Mouse (Mus musculus): ENCODE results near the gene Klhdc2.

Klhdc2 gene

DNA sequence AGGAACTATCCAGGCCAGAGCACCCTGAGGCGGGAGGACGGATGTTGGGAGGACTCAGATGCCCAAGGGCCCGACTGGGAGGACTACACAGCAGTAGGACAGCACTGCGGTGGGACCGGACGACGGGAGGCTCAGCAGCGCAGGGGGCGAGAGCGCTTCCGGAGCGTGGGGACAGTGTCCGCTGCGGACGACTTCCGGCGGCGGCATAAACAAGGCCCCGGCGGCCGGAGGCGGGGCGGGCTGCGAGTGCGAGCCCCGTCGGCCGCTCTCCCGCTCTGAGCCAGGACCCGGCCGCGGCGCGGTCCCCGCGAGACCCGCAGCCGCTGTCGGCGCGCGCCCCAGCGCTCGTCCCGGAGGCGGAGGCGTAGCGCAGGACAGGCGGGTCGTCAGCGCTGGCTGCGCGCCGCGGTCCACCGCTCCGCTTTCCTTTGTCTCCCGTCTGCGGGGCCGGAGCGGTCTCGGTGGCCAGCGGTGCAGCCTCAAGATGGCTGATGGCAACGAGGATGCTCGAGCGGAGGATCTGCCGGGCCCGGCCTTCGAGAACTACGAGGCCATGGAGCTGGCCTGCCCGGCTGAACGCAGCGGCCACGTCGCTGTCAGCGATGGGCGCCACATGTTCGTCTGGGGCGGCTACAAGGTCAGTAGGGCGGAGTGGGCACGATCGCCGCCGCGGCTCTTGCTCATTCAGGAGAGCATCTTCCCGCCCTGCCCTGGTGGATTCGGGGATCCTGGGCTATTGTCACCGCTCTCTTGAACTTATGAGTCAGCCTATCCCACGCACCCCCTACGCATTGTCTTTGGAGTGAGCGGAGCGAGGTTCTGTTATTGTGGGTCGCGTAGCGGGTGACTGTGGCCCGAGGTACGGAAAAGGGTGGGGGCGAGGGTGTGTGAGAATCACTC is at the start of gene Klhdc2:
TSS of gene Klhdc2 (plus strand) at position 171 of the 900 bp plus-strand sequence.
- DNase-seq (ENCODE audit: low spot score): peak; percentile 96

DNA sequence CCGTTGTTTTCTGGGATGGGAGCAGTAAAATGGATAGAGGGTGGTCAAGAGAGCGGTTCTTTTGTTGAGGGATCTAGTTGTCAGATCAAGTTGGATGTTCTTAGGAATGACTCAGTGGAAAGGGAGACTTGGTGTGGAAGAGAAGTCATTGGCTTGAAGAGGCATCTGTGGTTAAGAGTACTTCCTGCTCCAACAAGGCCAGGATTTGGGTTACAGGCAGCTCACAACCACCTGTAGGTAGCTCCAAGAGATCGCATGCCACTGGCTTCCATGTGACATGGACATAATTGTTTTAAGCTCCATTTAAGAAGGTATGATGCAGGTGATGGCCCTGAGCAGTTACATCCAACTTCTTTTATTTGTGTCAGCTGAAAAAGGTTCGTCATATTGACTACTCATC is 46.7 kb upstream of the Klhdc2 start:
- no peak for DNase-seq (ENCODE audit: low spot score)

DNA sequence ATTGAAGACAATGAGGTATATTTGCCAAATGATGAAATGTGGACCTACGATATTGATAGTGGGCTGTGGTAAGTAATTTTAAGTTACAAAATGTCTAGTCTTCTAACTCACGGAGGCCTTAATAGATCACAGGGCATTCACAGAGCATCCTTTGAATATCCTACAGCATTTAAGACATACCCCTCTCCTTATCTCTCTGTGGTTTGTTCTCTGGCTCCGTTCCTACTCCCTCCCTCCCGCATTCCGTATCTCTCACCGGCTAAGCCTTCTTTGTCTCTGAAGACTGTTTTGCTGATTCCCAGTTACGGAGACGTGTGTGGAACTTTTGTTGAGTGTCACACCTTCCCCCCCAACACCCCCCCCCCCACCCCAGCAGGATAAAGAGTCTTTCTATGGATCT is 45.7 kb upstream of the Klhdc2 start:
- DNase-seq (ENCODE audit: low spot score): no peak

DNA sequence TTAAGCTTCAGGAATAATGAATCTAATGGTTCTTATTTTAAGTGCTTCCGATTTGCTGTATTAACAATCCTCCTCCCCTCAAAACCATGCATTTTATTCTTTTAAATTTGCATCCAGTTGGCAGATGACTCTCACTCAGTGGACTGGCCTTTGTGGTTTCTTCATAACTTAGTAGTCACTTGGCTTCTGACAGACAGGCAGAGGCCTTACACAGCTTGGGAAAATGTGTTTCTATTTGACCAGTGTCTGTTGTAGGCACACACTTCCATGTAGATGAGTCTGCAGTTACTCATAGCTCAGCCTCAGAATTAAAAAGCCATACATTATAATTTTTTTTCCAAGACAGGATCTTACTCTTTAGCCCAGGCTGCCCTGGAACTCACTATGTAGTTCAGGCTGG is 42.7 kb upstream of the Klhdc2 start:
- no peak for DNase-seq (ENCODE audit: low spot score)

DNA sequence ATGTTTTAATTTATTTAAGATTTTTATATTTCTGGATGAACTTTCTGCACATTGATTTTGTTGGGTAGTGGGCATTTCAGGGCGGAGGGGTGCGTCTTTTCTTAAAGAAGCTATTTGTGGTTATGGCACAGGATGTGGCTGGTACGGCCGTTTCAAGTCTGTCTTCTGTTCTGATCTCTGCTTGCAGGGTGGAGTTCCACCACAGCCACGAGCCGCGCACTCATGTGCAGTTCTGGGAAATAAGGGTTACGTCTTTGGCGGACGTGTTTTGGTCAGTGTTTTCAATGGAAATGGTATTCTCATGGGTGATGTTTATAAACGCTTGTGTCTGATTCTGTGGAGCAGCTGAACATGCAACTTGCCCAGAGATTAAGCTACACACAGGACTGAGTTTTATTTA is 38.6 kb upstream of the Klhdc2 start:
- DNase-seq (ENCODE audit: low spot score): no peak

DNA sequence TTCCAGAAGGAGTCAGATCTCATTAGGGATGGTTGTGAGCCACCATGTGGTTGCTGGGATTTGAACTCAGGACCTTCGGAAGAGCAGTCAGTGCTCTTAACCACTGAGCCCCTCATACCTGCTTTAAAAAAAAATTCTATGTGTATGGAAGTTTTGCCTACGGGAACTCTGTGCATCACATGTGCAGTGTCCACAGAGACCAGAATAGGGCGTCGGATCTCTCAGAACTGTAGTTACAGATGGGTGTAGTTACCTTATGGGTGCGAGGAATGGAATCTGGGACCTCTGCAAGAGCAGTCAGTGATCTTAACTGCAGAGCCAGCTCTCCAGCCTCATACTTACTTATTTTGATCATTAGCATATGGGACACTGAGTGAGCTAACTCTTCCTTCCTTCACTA is 34.2 kb upstream of the Klhdc2 start:
- DNase-seq (ENCODE audit: low spot score): no peak

DNA sequence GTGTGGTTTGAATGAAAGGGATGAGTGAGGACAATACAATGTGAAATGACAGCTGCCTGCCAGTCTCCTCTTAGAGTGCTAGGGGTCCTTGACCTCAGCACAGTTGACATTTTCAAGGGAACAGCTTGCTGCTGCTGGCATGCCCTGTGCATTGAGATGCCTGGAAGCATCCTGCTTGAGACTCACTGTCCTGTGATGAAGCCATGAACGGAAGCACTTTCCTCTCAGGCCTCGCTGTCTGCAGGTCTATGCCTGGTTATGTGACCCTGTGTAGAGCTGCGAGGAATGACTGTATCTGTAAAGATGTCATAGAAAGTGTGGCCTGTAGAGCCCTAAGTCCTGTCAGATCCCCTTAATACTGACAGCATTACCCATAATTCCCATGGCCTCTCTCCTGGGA is 31.4 kb upstream of the Klhdc2 start:
- DNase-seq (ENCODE audit: low spot score): no peak

DNA sequence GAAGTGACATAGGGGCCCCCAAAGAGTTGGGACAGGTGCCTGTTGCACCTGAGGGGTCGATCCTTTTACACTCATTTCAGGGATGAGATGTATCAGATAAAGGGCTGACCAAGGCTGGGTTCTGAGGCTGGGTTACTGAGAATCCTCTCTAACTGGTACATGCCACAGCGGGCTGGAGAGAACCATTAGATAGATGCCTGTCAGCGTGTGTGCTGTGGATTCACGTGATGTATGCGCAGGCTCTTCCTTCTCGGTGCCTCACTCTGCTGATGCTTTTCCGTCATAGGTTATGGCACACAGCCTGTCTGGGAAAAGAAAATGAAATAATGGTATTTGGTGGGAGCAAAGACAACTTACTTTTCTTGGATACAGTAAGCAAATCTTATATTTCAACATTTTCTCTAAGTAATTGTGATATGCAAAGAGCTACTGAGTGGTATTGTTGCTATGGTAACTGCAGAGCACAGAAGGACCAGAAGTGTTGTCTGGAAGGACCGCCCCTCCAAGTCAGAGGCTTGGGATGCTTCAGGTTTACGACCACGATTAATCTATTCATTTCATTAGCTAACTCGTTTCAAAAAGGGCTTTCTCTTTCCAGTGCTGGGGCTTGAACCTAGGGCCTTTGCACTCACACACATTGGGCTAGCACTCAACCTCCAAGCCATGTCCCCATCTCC is 28.4 kb upstream of the Klhdc2 start:
- DNase-seq (ENCODE audit: low spot score): no peak

DNA sequence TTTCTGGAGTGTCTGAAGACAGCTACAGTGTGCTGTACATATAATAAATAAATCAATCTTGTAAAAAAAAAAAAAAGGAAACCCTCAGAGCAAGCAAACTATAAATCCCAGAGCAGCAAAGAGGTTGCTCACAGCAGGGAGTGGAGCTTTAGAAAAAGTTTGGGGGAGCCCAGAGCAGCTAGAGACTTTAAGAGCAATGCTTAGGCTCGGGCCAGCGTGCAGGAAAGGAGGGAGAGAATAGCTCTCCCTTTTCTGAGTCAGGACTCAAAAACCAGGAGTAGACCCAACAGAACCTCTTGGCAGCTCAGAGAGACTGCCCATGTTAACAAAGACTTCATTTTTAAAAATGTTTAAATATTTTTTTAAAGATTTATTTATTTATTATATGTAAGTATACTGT is 27.5 kb upstream of the Klhdc2 start:
- DNase-seq (ENCODE audit: low spot score): no peak

DNA sequence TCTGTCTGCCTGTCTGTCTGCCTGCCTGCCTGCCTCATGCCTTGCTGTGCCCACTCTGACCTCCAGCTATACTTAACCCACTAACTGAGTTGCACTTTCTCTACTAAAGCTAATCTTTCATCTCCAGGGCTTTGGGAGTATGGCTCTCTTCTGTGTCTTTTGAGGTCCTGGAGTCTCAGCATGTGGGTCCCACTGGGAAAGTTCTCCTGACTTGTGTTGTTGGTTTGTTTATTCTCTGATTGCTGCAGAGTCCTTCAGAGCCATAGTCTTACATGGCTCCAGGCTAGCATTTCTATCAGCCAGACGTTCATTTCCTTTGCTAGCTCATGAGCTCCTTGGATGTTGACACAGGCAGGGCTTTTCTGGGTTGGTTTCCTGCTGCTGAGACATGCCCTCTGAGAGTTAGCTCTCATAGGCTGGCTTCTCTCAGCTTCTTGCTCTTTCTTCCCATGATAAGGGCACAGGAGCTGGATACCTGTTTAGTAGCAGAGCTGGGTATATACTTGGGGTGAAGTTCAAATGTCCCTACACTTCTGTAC is 16.5 kb upstream of the Klhdc2 start:
- DNase-seq (ENCODE audit: low spot score): no peak

DNA sequence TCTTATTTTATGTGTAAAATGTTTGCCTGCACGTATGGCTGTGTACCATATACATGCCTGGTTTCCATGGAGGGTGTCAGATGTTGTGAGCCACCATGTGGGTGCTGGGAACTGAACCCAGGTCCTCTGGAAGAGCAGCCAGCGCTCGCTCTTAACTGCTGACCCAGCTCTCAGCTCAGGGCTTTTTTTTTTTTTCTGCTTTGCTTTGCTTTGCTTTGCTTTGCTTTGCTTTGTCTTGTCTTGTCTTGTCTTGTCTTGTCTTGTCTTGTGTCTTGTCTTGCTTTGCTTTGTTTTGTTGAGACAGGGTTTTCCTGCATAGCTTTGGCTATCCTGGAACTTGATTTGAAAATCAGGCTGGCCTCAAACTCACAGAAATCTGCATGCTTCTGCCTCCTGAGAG is 15.6 kb upstream of the Klhdc2 start:
- no peak for DNase-seq (ENCODE audit: low spot score)

DNA sequence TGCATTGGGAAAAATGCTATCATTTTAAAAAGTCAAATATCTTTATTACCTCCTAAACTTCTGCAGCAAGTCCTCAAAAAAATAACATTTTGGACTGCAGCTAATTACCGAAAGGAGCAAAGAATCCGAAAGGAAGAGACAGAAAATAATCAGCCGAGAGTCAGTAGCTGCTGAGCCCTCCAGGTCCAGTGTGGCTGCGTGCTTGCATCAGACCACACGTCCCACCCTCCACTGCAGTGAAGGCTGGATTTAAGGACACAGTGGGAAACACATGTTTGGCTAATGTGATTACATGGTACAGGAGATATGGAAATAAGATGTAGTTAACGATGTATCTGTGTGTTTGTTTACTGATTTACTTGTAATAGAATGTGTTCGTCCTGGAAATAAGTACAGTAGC is 13.3 kb upstream of the Klhdc2 start:
- DNase-seq (ENCODE audit: low spot score): no peak

DNA sequence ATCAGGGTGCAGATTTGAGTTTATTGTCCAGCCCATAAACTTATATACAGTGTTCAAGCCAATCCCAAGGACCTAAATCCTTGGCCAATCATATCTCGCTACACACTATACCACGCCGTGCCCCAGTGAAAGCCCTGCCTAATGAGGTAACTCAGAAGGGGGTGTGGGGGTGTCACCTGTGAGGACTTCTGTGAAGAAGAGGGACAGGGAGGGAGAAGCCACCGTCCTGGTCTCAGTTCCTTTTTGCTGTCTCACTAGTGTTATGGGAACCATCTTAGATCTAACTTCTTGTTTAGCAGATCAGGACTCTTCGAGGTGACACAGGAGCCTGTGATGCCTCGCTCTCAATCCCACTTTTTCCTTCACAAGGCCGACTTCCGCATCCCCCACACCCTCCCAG is 8.9 kb upstream of the Klhdc2 start:
- no peak for DNase-seq (ENCODE audit: low spot score)

DNA sequence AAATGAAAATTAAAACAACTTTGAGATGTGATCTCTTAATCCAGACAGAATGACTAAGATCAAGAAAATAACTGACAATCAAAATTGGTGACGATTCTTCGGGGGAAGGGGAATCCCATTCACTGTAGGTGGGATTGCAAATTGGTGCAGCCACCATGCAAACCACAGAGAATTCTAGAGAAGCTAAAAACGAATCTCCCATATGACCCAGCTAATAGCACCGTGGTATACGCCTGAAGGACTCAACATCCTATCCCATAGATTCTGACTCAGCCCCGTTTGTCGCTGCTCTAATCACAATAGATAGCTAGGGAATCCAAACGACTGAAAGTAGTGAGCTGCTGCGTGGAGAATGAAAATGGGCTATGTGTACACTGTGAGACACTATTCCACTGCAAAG is 7.8 kb upstream of the Klhdc2 start:
- DNase-seq (ENCODE audit: low spot score): no peak

DNA sequence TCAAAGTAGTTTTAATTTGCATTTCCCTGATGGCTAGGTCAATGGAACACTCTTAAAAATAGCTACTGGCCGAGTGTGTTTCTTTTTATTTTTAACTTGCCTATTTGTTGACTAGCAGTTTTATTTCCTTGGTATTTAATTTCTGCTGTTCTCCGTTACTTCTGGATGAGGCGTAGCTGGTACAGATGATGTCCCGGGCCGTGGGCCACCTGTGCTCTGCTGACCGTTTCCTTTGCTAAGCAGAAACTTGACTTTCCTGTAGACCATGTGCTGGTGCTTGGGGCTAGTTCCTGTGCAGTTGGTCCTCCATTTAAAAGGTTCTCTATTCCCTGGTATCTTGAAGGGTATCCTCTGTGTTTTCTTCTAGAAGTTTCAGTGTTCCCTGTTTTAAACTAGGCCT is 4.1 kb upstream of the Klhdc2 start:
- no peak for DNase-seq (ENCODE audit: low spot score)

DNA sequence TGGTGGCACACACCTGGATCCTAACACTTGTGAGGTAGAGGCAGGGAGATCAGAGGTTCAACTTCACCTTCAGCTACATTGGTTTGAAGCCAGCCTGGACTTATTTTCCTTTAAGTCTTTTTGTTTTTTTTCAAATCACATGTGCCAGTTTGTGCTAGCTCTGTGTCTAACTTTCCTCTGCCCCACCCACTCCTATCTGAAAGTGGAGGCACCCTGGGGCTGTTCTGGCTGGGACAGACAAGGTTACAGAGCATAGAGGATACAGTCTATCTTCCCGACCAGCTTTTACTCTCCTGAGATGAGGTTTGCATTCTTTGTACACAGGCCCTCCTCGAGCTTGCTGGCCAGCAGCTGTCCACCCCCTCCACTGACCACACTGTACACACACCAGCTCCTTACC is 2.7 kb upstream of the Klhdc2 start:
- no peak for DNase-seq (ENCODE audit: low spot score)

DNA sequence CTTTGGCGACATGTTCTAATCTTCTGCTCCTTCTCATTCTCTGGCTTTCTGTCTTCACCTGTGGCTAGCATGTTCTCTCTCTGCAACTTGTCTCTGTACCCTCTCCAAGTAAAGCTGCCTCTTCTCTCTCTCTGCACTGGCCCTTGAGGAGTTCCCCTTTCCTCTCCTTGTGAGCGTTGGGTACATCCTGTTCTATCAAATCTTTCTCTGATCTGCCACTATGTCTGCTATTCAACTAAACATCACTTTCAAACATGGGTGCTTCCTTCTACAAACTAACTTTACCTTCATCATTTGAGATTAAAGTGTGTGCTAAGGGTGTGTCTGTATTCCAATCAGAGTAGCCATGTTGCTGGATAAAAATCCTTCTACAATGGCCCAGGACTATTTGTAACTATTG is 1.5 kb upstream of the Klhdc2 start:
- no peak for DNase-seq (ENCODE audit: low spot score)

DNA sequence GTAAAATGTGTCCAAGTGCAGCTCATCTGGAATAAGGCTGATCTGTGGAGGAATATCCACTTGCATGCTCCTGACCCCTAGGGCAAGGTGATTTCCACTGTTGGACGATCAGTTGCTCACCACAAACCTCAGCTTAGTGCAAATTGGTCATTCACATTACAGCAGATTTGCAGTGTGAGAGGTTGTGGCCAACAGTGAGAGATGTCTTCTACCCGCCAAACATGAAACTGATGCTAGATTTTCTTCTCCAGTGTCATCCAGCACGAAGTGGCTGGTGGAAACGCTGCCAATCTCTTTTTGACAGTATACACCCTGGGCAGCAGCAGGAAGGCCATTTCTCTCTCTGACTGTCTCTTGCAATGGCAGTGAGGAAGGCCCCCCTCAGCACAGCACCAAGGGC is 830 bp upstream of the Klhdc2 start:
- no peak for DNase-seq (ENCODE audit: low spot score)

DNA sequence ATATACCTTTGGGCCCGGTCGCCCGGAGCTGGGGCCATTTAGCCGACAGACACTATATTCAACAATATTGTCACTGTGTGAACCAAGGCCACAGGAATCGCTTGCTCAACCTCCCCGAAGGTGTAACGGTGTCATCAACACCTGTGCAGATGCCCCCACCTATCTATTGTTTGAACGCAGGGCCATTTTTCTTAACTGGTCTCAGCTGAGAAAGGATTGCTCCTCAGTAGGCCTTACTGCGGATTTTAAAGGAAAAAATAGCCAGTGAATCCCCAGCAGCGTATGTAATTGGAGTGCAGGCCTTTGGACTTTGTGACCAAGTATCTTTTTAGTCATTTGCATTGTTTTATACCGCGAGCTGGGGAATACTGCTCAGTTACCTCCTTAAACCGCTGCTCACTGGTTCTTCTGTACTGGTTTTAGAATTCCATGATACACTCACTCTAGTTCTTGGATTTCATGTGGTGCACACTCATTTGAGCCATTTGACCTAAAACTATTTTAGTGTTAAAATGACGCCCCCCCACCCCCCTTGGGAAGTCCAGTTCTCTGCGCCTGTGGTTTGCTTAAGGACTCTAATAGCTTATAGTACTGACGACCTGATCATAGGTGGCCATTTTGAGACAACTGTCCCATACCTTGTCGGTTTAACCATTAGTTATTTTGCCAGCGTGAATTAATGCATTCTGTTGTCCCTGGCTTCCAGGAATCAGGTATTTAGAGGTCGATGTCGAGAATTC is 1.1 kb downstream of the Klhdc2 start:
- DNase-seq (ENCODE audit: low spot score): no peak

DNA sequence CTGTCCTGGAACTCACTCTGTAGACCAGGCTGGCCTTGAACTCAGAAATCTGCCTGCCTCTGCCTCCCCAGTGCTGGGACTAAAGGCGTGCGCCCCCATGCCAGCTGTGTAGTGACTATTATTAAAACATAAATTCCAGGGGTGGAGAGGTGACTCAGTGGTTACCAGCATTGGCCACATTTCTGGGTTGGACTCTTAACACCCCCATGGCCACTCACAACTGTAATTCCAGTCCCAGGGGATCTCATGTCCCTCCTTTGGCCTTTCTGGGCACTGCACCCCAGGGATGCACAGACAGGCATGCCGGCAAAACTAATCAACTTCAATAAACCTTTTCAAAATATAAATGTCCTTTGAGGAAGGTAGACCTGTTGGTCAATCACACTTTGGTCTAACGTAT is 1.8 kb downstream of the Klhdc2 start:
- DNase-seq (ENCODE audit: low spot score): no peak

DNA sequence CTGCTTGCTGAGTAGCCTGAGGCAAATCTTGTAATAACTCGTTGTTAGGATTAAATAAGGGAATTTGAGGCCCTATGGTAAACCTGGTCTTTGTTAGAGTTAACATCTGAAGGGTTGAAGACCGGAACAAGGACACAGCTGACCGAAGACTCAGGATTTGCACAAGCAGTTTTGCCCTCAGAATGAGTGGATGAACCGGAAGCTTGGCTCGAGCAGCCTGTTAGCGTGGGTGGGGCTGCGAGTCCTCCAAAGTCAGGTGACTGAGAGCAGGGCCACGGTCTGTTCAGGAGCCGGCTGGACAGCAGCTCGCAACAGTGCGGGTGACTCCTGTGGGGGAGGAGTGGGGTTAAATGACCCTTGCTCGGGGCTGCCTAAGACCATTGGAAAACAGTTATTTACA is 2.8 kb downstream of the Klhdc2 start:
- DNase-seq (ENCODE audit: low spot score): no peak

DNA sequence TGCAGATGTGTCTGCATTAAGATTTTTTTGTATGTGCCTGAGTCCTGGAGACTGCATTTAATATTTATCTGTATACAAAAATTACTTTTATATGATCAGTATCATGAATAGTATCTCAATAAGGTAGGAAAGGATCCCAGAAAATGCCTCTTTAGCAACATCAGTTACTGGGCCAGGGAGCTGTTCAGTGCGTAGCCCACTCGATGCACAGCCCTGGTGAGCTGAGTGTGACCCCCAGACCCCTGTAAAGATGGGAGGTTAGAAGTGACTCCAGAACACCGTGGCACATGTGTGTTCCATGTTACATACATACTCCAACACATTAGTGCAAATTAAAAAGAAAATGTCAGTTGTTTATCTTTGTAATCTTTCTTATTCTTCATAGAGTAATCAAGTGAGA is 3.4 kb downstream of the Klhdc2 start:
- DNase-seq (ENCODE audit: low spot score): no peak

DNA sequence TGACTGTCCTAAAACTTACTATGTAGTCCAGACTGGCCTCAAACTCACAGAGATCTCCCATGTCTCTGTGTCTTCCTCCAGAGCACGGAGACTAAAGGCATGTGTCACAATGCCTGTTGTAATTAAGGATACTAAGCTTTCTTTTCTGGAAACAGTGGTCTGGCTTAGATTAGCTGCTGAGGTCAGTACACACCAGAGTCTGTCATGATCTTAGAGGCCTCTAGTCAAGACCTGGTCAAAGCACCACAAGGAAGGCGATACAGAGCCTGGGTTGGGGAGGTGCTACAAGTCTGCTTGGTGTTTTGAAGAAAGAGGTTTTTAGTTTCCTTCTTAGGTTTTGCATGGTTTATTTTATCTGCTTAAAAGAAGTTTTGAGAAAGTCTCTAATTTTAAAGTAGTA is 3.9 kb downstream of the Klhdc2 start:
- no peak for DNase-seq (ENCODE audit: low spot score)
